Mouse (Mus musculus) heart, adult 2 months (tissue): ENCODE results near the gene Ttc25. TPM values are rescaled to one million over a fixed set of nuclear protein-coding genes. Genes with fewer than 3 reads are reported as not detected.

ENCODE experiments used
- DNase-seq, 2 experiments: peaks; one replicate each; pipeline ENCODE4 v3.0.0; 2021
- H3K27ac ChIP-seq: fragments of 200-600 bp; 2 replicates; pipeline ENCODE4 v1.8.1; 2022
- H3K27me3 ChIP-seq: fragments of 200-500 bp; 2 replicates; pipeline ENCODE4 v1.6.1; 2012; ENCODE audit warnings: mild to moderate bottlenecking, low read length, inconsistent platforms, mixed read lengths; ENCODE audit not compliant: control insufficient read depth, insufficient read depth
- H3K36me3 ChIP-seq: fragments of 200-500 bp; 2 replicates; pipeline ENCODE4 v1.6.1; 2012; ENCODE audit warnings: low read length, inconsistent platforms; ENCODE audit not compliant: control insufficient read depth, insufficient read depth
- H3K4me1 ChIP-seq: fragments of 200-500 bp; 2 replicates; pipeline ENCODE4 v1.6.1; 2011; ENCODE audit warnings: low read length; ENCODE audit not compliant: control insufficient read depth, insufficient read depth
- H3K4me3 ChIP-seq: fragments of 200-600 bp; 2 replicates; pipeline ENCODE4 v1.8.1; 2022
- H3K79me2 ChIP-seq: fragments of 200-500 bp; replicated peaks from 2 replicates; pipeline ENCODE4 v1.6.1; 2012; ENCODE audit warnings: mild to moderate bottlenecking, inconsistent platforms, low read length, moderate library complexity, mixed read lengths; ENCODE audit not compliant: control insufficient read depth, insufficient read depth
- H3K9ac ChIP-seq: fragments of 200-500 bp; 2 replicates; pipeline ENCODE4 v1.6.1; 2012; ENCODE audit warnings: low read depth, mild to moderate bottlenecking, control low read depth, inconsistent platforms, low read length, mixed read lengths
- CTCF ChIP-seq: fragments of 200-600 bp; IDR thresholded peaks from 2 replicates; pipeline ENCODE4 v1.8.1; 2022; ENCODE audit warnings: antibody characterized with exemption, mild to moderate bottlenecking, moderate library complexity
- EP300 ChIP-seq: fragments of 200-500 bp; IDR thresholded peaks from 2 replicates; pipeline ENCODE4 v1.6.1; 2011; ENCODE audit warnings: low read depth, low read length, control low read depth; ENCODE audit not compliant: insufficient read depth
- POLR2A ChIP-seq: fragments of 200-500 bp; IDR thresholded peaks from 2 replicates; pipeline ENCODE4 v1.6.1; 2011; ENCODE audit warnings: mild to moderate bottlenecking, low read depth, low read length, control low read depth; ENCODE audit not compliant: insufficient read depth
- WGBS: fragments of 180-500 bp; shearing (Covaris S2); methylation state at CpG from one replicate; pipeline ENCODE4 v1.1.7; 2018; 5-methylcytosine and 5-hydroxymethylcytosine counted together
- intact Hi-C: fragments of 180-260 bp; cut with DNase I; formaldehyde crosslinking; loops from one replicate; pipeline ENCODE4 v1.15.1; 2025
- polyA plus RNA-seq: library from polyadenylated mRNA; depleted of rRNA; stranded (reverse); fragments of >200 nt; gene quantifications from 2 replicates; pipeline ENCODE4 v1.2.3, GENCODE M21; 2012
- total RNA-seq, 2 experiments: library from RNA; stranded (reverse); gene quantifications; 2 replicates each; pipeline ENCODE4 v1.2.3; 2021

The Ttc25 gene
- total and polyA plus RNA-seq, 3 experiments, result 0.18 to 0.37 TPM; not detected in 1

DNA sequence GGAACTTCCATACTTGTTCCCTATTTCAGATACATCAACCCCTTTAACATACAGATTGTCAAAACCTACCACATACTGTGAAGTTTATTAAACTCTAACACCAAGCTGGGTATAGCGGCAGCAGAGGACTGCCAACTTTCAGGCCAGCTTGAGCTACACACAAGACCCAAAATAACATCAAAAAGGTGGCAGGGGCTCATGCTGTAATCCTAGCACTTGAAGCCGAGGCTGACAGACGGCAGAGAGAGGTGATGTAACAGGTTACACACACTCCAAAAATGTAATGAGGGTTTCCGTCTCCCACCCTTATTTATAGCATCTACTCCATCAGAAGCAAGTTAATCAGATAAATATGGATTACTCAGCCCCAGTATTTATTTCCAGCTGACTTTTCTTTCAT lies 50.1 kb downstream of the Ttc25 start:
- no peaks in the 10 kb centered on the region for H3K27me3 ChIP-seq
- H3K36me3 ChIP-seq, result no peaks in the 10 kb centered on the region
- no peak overlapping the region for H3K27ac ChIP-seq
- no peak overlapping the region for H3K4me3 ChIP-seq
- intact Hi-C loops, result no loop called here
- H3K9ac ChIP-seq, result no peak overlapping the region
- 57% methylated on average over 4 of the region's 4 CpGs for WGBS
- TF ChIP-seq CTCF (no peak), EP300 (no peak), POLR2A (no peak)
- DNase-seq, result no peak
- peaks cover 2% of the 10 kb centered on the region; the same call in 1 of the 2 replicates for H3K79me2 ChIP-seq
- no peaks in the 10 kb centered on the region for H3K4me1 ChIP-seq

DNA sequence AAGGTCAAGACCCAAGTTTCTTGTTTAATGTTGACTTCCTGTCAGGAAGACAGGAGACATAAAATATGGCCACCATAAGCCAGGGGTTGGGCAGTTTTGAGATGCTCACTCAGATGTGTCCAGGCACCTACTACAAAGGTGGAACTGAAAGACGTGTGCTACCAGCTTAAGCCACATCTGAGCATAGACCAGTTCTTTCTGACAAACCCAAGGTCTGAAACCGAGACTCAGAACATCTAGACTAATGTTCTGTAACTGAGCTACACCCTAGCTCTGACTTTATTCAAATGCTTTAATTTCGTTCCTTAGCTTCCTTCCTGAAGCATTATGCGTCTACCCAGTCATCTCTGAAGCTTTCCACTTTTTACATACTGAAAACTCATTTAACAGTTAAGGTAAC lies 52.7 kb downstream of the Ttc25 start:
- Histone ChIP-seq H3K4me3 (no peak overlapping the region), H3K27me3 (no peaks in the 10 kb centered on the region), H3K36me3 (no peaks in the 10 kb centered on the region), H3K4me1 (no peaks in the 10 kb centered on the region; the same call in 1 of the 2 replicates), H3K79me2 (peaks cover 3% of the 10 kb centered on the region), H3K27ac (no peak overlapping the region), H3K9ac (no peak overlapping the region)
- no peak for DNase-seq
- intact Hi-C loops, result no loop called here
- 79% methylated on average over 4 of the region's 4 CpGs for WGBS
- TF ChIP-seq EP300 (no peak), CTCF (no peak), POLR2A (no peak)

DNA sequence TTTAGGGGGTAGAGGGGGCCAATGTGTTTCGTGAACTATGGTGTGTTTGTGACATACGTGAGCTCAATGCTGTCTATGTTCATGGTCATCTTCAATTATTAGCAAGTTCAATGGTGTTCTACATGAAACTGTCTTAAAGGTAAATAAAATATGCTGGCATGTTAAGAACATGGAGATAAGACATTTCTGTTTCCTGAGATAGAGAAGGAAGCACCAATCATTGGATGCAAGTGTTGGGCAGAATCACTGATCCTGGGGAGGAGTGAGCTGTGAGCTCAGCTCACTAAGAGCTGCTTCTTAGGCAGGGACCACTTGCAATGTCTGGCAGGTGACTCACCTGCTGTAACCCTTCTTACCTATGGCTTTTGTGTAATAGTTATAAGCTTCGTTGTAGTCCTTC lies 56.0 kb downstream of the Ttc25 start:
- Histone ChIP-seq H3K79me2 (peaks cover 7% of the 10 kb centered on the region), H3K4me3 (no peak overlapping the region), H3K27ac (no peak overlapping the region), H3K27me3 (no peaks in the 10 kb centered on the region), H3K36me3 (peaks cover 3% of the 10 kb centered on the region), H3K4me1 (peaks cover 6% of the 10 kb centered on the region), H3K9ac (no peak overlapping the region)
- DNase-seq, result no peak
- no peak for TF ChIP-seq CTCF
- TF ChIP-seq POLR2A, result no peak
- TF ChIP-seq EP300, result no peak
- intact Hi-C loops, result no loop called here
- 92% methylated on average over 3 of the region's 3 CpGs for WGBS

- H3K27me3 ChIP-seq, result no peaks in the 10 kb centered on the region
- H3K36me3 ChIP-seq, result peaks cover 5% of the 10 kb centered on the region
- WGBS, result 57% methylated on average over 9 of the region's 9 CpGs
- DNase-seq, result no peak
- no peak overlapping the region for H3K27ac ChIP-seq
- peaks cover 6% of the 10 kb centered on the region for H3K4me1 ChIP-seq
- H3K79me2 ChIP-seq, result peaks cover 7% of the 10 kb centered on the region
- TF ChIP-seq POLR2A (no peak), EP300 (no peak), CTCF (no peak)
- H3K4me3 ChIP-seq, result no peak overlapping the region
- H3K9ac ChIP-seq, result no peak overlapping the region
- intact Hi-C loops, result no loop called here
Observed at GRCm38 (mm10) chr11:100603155-100603554, 57.7 kb downstream of the Ttc25 start.

- WGBS, result 57% methylated on average over 8 of the region's 8 CpGs
- peaks cover 6% of the 10 kb centered on the region for H3K79me2 ChIP-seq
Observed at GRCm38 (mm10) chr11:100603813-100604212, 58.4 kb downstream of the Ttc25 start.

DNA sequence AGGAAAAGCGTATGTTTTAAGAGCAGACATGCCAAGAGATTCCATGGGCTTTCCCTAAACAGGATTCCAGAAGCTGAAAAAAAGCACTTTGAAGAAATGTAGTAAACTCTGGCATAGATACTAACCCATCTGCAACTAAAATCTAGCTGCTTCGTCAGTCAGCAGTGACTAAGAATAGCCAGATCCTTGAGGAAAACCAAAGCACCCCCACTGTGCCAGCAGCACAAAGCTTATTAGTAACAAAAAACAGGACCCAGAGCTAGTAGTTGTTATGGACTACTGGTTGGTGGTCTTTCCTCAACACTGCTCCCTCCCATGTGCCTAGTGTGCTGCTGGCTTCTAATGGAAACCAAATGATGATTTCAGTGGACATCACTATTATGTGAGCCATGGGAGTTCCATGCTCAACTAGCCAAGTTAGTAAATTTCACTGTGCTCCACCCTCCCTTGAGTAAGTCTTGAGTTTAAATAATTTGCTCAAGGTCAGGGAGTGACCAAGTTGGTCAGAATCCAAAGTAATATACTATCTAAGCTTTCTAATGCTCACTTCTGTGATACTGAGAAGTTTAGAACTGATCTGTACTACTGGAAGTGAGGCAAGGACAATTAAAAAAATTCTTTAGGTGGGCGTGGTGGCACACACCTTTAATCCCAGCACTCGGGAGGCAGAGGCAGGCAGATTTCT lies 59.1 kb downstream of the Ttc25 start:
- Histone ChIP-seq H3K4me3 (no peak overlapping the region), H3K36me3 (peaks cover 15% of the 10 kb centered on the region), H3K9ac (no peak overlapping the region), H3K4me1 (peaks cover 12% of the 10 kb centered on the region), H3K27me3 (no peaks in the 10 kb centered on the region), H3K79me2 (peaks cover 6% of the 10 kb centered on the region), H3K27ac (no peak overlapping the region)
- WGBS, result 68% methylated on average over 4 of the region's 4 CpGs
- no peak for DNase-seq
- TF ChIP-seq CTCF (no peak), EP300 (no peak), POLR2A (no peak)
- intact Hi-C loops, result no loop called here

More at GRCm38 (mm10) chr11:100603813-100604212, 58.4 kb downstream of the Ttc25 start:
- H3K4me1 ChIP-seq, result peaks cover 8% of the 10 kb centered on the region
- DNase-seq, result no peak
- peaks cover 10% of the 10 kb centered on the region for H3K36me3 ChIP-seq
- H3K27ac ChIP-seq, result no peak overlapping the region
- TF ChIP-seq CTCF (no peak), EP300 (no peak), POLR2A (no peak)
- H3K4me3 ChIP-seq, result no peak overlapping the region
- H3K27me3 ChIP-seq, result no peaks in the 10 kb centered on the region
- intact Hi-C loops, result no loop called here
- H3K9ac ChIP-seq, result no peak overlapping the region
